Mouse (Mus musculus) midbrain, embryonic 13.5 days (tissue): ENCODE measurements around the gene Zfp37. TPM values are rescaled to one million over a fixed set of nuclear protein-coding genes. Genes with fewer than 3 reads are reported as not detected.
"Not testable (repeated sequence)": the region's sequence is repeated elsewhere in the genome, so short reads cannot be mapped to it uniquely, and the experiment has no call there.

Source experiments
- ATAC-seq: fragments of 200-750 bp; cut with Nextera tagmentation; 2 replicates; pipeline ENCODE4 v1.8.0; 2017; ENCODE audit warnings: mild to moderate bottlenecking, moderate TSS enrichment, moderate library complexity
- H3K27ac ChIP-seq: fragments of 300-500 bp; sonication (generic); 2 replicates; pipeline ENCODE4 v1.5.1; 2015; ENCODE audit warnings: inconsistent platforms, mild to moderate bottlenecking, moderate library complexity
- H3K27me3 ChIP-seq: fragments of 300-500 bp; sonication (generic); 2 replicates; pipeline ENCODE4 v1.6.1; 2015; ENCODE audit warnings: mild to moderate bottlenecking, inconsistent platforms
- H3K36me3 ChIP-seq: fragments of 300-500 bp; sonication (generic); 2 replicates; pipeline ENCODE4 v1.6.1; 2015; ENCODE audit warnings: mild to moderate bottlenecking, inconsistent platforms
- H3K4me1 ChIP-seq: fragments of 300-500 bp; sonication (generic); replicated peaks from 2 replicates; pipeline ENCODE4 v1.6.1; 2015; ENCODE audit warnings: inconsistent platforms
- H3K4me2 ChIP-seq: fragments of 300-500 bp; sonication (generic); replicated peaks from 2 replicates; pipeline ENCODE4 v1.6.1; 2015; ENCODE audit warnings: moderate library complexity, mild to moderate bottlenecking, inconsistent platforms
- H3K4me3 ChIP-seq: fragments of 300-500 bp; sonication (generic); replicated peaks from 2 replicates; pipeline ENCODE4 v1.5.1; 2015; ENCODE audit warnings: mild to moderate bottlenecking, inconsistent platforms
- H3K9ac ChIP-seq: fragments of 300-500 bp; sonication (generic); replicated peaks from 2 replicates; pipeline ENCODE4 v1.6.1; 2015; ENCODE audit warnings: mild to moderate bottlenecking, inconsistent platforms
- H3K9me3 ChIP-seq: fragments of 300-500 bp; sonication (generic); 2 replicates; pipeline ENCODE4 v1.6.1; 2016; ENCODE audit warnings: mild to moderate bottlenecking, inconsistent platforms
- WGBS: fragments of 180-500 bp; shearing (Covaris S2); methylation state at CpG from one replicate; pipeline ENCODE4 v1.1.7; 2015; 5-methylcytosine and 5-hydroxymethylcytosine counted together
- polyA plus RNA-seq: library from polyadenylated mRNA; unstranded; fragments of >200 nt; fragmentation: Nextera tagmentation; extraction: Ambion mirVana; gene quantifications from 2 replicates; pipeline ENCODE4 v1.2.1, GENCODE M21; 2015

The Zfp37 gene
- polyA plus RNA-seq: 28.1 and 34.6 TPM in 2 replicates

DNA sequence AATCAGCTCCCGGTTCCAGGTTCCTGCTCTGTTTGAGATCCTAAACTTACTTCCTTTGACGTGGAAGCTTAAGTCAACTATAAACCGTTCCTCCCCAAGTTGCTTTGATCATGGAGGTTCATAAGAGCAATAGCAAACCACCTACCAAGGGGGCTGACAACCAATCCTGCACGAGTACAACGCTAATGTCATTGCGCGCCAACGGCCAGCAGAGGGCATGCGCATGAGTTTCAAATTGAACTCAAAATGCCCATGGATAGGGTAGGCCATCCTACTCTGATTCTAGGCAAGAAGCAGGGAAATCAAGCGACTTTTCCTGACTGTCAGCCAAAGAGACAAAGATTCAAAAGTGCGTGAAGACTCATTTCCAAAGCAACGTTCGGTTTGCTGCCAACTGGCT lies at the start of gene Zfp37:
Gene Zfp37, minus strand, starts transcription at position 279 of the 400 bp plus-strand sequence.
- Histone ChIP-seq H3K9ac (no peak within 1 kb of the TSS), H3K9me3 (no peaks in the 10 kb centered on the region), H3K36me3 (no peaks in the 10 kb centered on the region), H3K4me1 (no peaks in the 10 kb centered on the region), H3K27ac (no peak within 1 kb of the TSS), H3K4me3 (no peak within 1 kb of the TSS), H3K4me2 (no peak within 1 kb of the TSS), H3K27me3 (no peaks in the 10 kb centered on the region)
- WGBS: 70% methylated on average over 13 of the region's 13 CpGs
- no peak for ATAC-seq

DNA sequence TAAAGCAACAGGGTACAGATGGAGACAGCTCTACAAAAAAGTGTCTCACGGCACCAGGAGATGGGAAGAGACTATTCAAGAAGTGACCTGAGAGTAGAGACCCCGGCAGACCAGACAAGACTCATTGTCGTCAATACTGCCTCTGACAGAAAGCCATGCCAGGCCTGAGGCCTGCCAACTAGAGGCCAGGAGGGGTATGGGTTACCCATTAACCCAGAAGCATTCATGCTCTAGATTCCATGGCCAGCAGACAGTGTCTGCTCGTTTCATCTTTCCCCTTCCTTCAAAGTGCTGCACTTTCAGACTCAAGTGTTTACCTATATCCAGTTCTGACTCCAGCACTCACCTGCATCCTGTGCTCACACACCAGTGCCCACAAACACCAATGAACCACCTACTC lies 47.2 kb upstream of the Zfp37 start:
- H3K4me2 ChIP-seq: no peak overlapping the region
- no peak overlapping the region for H3K27ac ChIP-seq
- H3K4me3 ChIP-seq: no peak overlapping the region
- H3K36me3 ChIP-seq: no peaks in the 10 kb centered on the region
- no peak overlapping the region for H3K9ac ChIP-seq
- no peaks in the 10 kb centered on the region for H3K27me3 ChIP-seq
- H3K9me3 ChIP-seq: no peaks in the 10 kb centered on the region
- 77% methylated on average over 4 of the region's 4 CpGs for WGBS
- H3K4me1 ChIP-seq: peaks cover 10% of the 10 kb centered on the region; the same call in 1 of the 2 replicates
- no peak for ATAC-seq

DNA sequence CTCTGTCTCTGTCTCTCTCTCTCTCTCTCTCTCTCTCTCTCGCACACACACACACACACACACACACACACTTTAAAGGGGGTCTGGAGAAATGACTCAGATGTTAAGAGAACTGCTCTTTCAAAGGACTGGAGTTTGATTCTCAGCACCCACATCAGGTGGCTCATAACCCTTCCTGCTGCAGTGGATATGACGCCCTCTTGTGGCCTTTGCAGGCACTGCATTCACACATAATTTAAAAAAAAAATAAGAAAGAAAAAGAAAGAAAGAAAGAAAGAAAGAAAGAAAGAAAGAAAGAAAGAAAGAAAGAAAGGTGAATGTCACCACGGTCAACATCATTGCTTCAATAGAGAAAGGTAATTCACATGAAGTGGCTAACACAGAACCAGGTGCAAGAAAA lies 46.4 kb upstream of the Zfp37 start:
- H3K27me3 ChIP-seq: no peaks in the 10 kb centered on the region
- peaks cover 10% of the 10 kb centered on the region; the same call in 1 of the 2 replicates for H3K4me1 ChIP-seq
- no peak for ATAC-seq
- H3K27ac ChIP-seq: no peak overlapping the region
- no peak overlapping the region for H3K9ac ChIP-seq
- no peak overlapping the region for H3K4me2 ChIP-seq
- H3K36me3 ChIP-seq: no peaks in the 10 kb centered on the region
- H3K4me3 ChIP-seq: no peak overlapping the region
- WGBS: 77% methylated on average over 3 of the region's 3 CpGs
- no peaks in the 10 kb centered on the region for H3K9me3 ChIP-seq

DNA sequence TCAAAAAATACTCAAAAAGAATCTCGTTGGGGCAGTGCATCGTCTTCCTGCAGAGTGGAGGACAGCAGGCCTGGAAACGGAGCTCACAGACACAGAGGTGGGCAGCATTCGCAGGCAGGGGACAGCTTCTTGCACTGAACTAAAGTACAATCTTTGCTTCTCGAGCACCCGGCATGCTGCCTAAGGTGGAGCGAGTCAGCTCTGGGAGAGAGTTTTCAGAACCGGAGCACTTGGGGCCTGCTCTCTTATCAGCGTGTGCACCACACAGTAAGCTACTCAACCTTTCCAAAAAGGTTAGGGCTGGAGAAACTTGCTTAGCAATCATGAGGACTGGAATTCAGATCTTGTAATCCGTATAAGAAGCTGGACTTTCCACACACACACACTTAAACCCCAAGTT lies 45.8 kb upstream of the Zfp37 start:
- WGBS: 88% methylated on average over 10 of the region's 10 CpGs
- ATAC-seq: no peak

DNA sequence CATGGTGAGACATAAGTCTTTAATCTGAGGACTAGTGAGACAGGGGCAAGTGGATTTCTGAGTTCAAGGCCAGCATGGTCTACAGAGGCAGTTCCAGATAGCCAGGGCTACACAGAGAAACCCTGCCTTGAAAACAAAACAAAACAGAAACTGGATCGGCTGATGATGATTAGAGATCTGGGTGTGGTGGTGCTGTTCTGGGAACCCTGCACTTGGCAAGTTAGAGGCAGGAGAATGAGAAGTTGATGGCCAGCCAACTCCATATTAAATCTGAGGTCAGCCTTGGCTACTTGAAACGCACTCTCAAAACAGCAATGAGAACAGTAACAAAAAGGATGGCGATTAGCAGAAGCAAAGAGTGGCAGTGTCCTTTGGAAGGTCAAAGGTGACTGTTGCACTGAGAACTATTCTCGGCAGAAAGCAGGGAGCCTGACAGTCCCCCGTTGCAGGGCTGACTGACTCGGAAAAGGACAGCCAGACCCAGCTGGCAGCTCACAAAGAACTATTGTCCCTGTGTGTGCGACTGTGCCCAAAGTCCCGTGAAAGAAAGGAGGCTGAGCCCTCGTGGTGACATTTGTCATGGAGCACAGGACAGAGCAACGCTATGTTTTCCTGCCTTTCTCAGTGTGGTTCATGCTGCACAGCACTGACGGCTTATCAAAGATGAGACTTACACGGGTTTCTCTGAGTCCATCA lies 44.1 kb upstream of the Zfp37 start:
- WGBS: 2% methylated on average over 12 of the region's 12 CpGs
- Histone ChIP-seq H3K9ac (0 out of 2 replicates have a peak overlapping the region, but pooled peaks have one; percentile 1), H3K27me3 (no peaks in the 10 kb centered on the region), H3K4me1 (peaks cover 10% of the 10 kb centered on the region; the same call in 1 of the 2 replicates), H3K27ac (no peak overlapping the region), H3K4me3 (no peak overlapping the region), H3K9me3 (no peaks in the 10 kb centered on the region), H3K36me3 (no peaks in the 10 kb centered on the region), H3K4me2 (0 out of 2 replicates have a peak overlapping the region, but pooled peaks have one; percentile 1)
- peak; percentile 81 for ATAC-seq

More for the DNA sequence above, 45.8 kb upstream of the Zfp37 start:
- Histone ChIP-seq H3K27ac (no peak overlapping the region), H3K9ac (no peak overlapping the region), H3K36me3 (no peaks in the 10 kb centered on the region), H3K4me1 (peaks cover 10% of the 10 kb centered on the region; the same call in 1 of the 2 replicates), H3K4me2 (no peak overlapping the region), H3K9me3 (no peaks in the 10 kb centered on the region), H3K4me3 (no peak overlapping the region), H3K27me3 (no peaks in the 10 kb centered on the region)

DNA sequence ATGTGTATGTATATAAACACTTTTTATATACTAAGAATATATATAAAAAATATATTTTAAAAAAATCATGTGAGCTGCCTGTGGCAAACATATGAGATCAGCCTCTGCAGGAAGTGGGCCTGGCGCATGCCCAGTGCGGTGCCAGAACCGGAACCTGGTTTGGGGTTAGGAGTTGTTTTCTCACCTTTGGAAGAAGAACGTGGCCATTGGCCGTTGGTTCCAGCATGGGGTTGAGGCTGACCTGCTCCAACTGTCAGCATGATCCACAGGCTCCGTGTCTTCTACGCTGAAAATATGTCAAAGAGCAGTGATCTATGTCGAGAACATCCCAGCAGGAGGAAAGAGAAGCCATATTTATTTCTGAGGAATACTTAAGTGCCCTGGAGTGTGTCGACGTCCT lies 43.1 kb upstream of the Zfp37 start:
- no peak overlapping the region for H3K4me2 ChIP-seq
- ATAC-seq: no peak
- no peak overlapping the region for H3K9ac ChIP-seq
- H3K4me1 ChIP-seq: peaks cover 10% of the 10 kb centered on the region; the same call in 1 of the 2 replicates
- no peaks in the 10 kb centered on the region for H3K27me3 ChIP-seq
- H3K27ac ChIP-seq: no peak overlapping the region
- no peaks in the 10 kb centered on the region for H3K36me3 ChIP-seq
- no peak overlapping the region for H3K4me3 ChIP-seq
- no peaks in the 10 kb centered on the region for H3K9me3 ChIP-seq
- WGBS: 95% methylated on average over 10 of the region's 10 CpGs

DNA sequence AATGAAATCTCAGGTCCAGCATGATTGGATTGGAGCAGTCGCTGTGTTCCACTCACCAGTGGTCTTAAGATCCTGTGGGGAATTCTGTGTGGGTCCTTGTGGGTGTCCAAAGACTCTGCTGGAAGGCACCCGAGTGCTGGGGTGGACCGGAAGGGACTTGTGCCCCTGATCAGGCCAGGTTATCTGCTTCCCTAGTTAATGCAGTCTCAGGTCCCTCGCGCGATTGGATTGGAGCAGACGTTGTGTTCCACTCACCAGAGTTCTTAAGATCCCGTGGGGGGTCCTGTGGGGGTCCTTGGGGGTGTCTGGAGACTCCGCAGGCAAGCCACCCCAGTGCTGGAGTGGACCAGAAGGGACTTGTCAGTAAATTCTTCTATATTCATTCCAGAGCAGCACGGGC lies 41.8 kb upstream of the Zfp37 start:
- no peak overlapping the region for H3K27ac ChIP-seq
- no peaks in the 10 kb centered on the region for H3K9me3 ChIP-seq
- peaks cover 10% of the 10 kb centered on the region; the same call in 1 of the 2 replicates for H3K4me1 ChIP-seq
- H3K4me2 ChIP-seq: no peak overlapping the region
- no peak for ATAC-seq
- H3K9ac ChIP-seq: no peak overlapping the region
- no peak overlapping the region for H3K4me3 ChIP-seq
- 90% methylated on average over 10 of the region's 10 CpGs for WGBS
- H3K27me3 ChIP-seq: no peaks in the 10 kb centered on the region
- H3K36me3 ChIP-seq: no peaks in the 10 kb centered on the region

DNA sequence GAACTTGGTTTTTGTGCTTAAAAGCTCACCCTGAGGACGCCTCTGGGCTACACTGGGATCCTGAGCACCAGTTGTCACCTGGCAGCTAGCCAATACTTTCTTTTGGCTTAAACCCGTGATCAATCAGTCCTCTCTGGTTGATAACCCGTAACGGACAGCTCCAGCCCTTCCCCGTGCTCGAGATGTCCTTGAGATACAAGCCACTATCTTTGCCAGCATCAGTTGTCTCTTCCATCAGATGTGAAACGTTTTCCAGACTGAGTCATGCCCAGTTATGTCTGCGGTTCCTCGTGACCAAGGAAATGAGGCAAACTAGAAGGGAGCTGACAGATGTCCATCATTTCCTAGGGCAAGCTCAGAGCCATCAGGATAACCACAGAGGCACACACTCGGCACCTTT lies 36.3 kb upstream of the Zfp37 start:
- WGBS: 85% methylated on average over 10 of the region's 10 CpGs
- no peak for ATAC-seq
- Histone ChIP-seq H3K4me3 (no peak overlapping the region), H3K4me2 (no peak overlapping the region), H3K9me3 (no peaks in the 10 kb centered on the region), H3K27ac (no peak overlapping the region), H3K27me3 (no peaks in the 10 kb centered on the region), H3K36me3 (no peaks in the 10 kb centered on the region), H3K9ac (no peak overlapping the region), H3K4me1 (no peaks in the 10 kb centered on the region)

DNA sequence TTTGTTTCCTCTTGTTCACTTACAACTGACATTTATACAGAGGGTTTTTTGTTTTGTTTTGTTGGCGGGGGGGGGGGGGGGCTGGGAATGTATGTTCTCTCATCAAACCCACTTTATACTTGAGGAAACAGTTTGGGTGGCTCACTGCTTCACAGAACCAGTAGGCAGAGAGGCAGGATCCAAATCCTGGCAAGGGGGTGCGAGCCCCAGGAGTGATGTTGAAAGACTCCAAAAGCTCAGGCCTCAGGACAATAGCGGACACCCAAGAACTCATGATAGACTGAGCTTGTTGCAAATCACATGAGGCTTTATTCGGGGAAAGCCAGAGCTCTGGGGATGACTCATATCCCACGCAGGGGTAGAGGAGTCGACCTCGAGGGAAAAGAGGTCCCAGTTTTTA lies 35.2 kb upstream of the Zfp37 start:
- H3K27me3 ChIP-seq: not testable (repeated sequence)
- 89% methylated on average over 7 of the region's 7 CpGs for WGBS

DNA sequence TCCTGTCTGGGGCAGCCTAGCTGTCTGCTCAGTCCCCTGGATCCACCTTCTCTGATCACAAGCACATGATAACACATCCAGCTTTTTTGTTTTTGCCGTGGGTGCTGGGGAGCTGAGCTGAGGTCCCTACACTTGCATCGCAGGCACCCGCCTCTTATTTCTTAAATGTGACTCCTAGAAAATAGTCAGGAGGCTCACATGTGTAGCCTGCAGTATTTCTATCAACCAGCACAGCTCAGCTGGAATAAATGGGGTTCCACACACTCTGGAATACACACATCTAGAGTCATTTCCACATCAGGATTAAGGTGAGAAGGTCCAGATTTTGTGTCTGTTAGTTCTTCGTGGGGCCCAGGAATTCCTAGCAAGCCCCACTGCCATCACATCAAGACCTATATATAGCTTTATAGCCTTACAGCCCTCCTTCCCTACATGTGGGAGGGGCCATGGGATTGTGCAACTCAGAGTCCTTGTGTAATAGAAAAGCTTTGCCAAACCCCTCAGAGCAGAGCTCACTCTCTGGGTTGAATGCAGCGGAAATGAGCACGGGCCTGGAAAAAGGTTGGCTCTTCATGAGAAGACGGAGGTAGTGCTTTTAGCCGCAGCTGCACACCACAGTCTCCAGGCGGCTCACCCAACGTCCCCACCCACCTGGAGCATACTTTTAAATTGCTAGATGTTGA lies 34.4 kb upstream of the Zfp37 start:
- Histone ChIP-seq H3K9ac (no peak overlapping the region), H3K4me1 (no peaks in the 10 kb centered on the region), H3K4me2 (no peak overlapping the region), H3K27ac (no peak overlapping the region), H3K36me3 (no peaks in the 10 kb centered on the region), H3K4me3 (no peak overlapping the region), H3K9me3 (no peaks in the 10 kb centered on the region), H3K27me3 (no peaks in the 10 kb centered on the region)
- ATAC-seq: no peak
- 84% methylated on average over 10 of the region's 10 CpGs for WGBS

More for the DNA sequence above, 35.2 kb upstream of the Zfp37 start:
- H3K9ac ChIP-seq, H3K4me2 ChIP-seq, H3K36me3 ChIP-seq, H3K27ac ChIP-seq, H3K4me3 ChIP-seq, H3K4me1 ChIP-seq, ATAC-seq, H3K9me3 ChIP-seq: not testable (repeated sequence)

DNA sequence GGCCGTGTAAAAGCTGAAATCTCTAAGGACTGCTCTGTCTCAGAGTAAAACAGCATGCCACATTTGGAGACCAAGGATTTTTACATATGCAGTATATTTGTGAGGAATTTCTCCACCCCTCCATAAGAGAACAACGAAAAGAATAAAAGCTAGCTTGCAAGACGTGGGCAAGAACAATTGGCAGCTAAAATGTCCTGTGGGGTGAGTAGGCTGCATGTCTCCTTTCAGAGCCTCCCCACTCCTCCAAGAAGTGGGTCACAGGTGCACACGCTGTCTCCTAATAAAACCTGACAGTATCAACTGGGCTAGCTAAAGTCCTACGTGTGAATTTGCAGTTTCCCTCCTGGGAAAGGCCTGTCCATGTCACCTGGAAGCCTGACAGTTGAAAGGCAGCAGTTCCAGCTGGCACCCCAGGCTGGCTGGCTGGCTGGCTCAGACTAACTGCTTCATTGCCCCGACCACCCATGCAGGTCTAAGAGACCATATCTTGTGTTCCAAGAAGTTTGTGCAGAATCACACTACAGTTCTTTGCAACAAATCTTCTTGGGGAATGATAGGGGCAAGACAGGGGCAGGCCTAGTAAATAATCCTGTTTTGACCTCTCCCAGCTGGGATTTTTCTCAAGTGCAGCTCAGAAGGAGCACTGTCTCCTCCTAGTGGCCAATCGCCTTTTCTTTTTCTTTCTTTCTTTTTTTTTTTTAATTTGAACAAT lies 32.4 kb upstream of the Zfp37 start:
- Histone ChIP-seq H3K4me3 (no peak overlapping the region), H3K9ac (no peak overlapping the region), H3K27ac (no peak overlapping the region), H3K9me3 (no peaks in the 10 kb centered on the region), H3K27me3 (no peaks in the 10 kb centered on the region), H3K36me3 (no peaks in the 10 kb centered on the region), H3K4me2 (no peak overlapping the region), H3K4me1 (no peaks in the 10 kb centered on the region)
- 0 out of 2 replicates have a peak, but pooled peaks have one; percentile 24 for ATAC-seq
- WGBS: 35% methylated on average over 7 of the region's 7 CpGs

DNA sequence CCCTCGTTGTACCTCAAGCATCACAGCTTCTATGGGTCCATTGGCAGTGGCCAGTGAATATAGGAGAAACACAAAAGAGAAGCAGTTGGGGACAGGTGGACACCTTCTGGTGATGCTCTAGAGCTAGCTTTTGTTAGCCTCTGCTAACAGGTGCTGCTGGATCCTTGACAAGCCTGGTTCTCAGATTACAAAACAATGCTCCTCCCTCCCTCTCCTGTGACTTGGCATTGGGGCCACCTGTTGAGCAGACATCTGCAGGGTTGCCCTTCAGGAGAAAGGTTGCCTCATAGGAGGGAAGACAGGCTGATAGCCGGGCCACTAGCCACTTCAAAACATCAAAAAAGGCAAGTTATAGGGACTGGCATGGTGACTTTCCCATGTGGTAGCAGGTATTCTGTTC lies 31.4 kb upstream of the Zfp37 start, which contains the start of gene Slc31a2:
Gene Slc31a2, plus strand, starts transcription at position 287 of the 400 bp plus-strand sequence.
- Histone ChIP-seq H3K4me2 (no peak within 1 kb of the TSS), H3K4me1 (no peaks in the 10 kb centered on the region), H3K27ac (no peak within 1 kb of the TSS), H3K27me3 (no peaks in the 10 kb centered on the region), H3K9ac (no peak within 1 kb of the TSS), H3K36me3 (no peaks in the 10 kb centered on the region), H3K4me3 (no peak within 1 kb of the TSS), H3K9me3 (no peaks in the 10 kb centered on the region)
- 51% methylated on average over 2 of the region's 2 CpGs for WGBS
- no peak for ATAC-seq
